Mouse (Mus musculus): ENCODE measurements around the gene Ccdc189.

DNA sequence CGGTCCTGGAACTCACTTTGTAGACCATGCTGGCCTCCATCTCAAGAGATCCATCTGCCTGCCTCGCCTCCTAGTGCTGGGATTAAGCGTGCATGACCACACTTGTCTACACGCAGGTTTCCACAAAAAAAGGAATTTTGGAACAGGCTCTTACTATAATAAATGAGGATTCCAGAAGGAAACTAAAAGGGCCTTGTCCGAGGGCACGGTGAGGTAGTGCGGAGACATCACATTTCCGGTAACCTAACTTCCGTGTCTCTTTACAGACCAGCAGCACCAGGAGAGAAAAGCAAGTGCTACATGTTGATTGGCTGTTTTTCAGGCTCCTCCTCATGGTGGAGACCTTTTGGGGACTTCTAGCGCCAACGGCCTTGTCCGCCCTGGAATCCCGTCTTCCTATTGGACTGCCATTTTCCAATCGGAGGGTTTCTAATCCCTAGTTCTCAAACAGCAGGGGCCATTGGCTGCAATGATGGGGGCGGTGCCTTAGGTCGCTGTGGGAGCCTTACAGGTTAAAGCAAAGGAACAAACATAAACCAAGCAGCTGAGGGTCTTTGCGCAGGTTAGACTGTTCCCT is 15.4 kb downstream of the Ccdc189 start, which contains the start of gene Phkg2:
- TF ChIP-seq CTCF (IDR thresholded peaks at IDR 0.05; ENCODE audit: insufficient read depth, low read length) (no peak), POLR2A (IDR thresholded peaks at IDR 0.05; ENCODE audit: borderline replicate concordance, extremely low read depth, low read depth, low read length) (peak; percentile 78; the same call in 1 of the 2 replicates)
